Mouse (Mus musculus) small intestine, adult 2 months (tissue): ENCODE data around the gene Perm1. TPM values are rescaled to one million over a fixed set of nuclear protein-coding genes. Genes with fewer than 3 reads are reported as not detected.

Experiments used
- H3K27ac ChIP-seq: fragments of 200-500 bp; 2 replicates; pipeline ENCODE4 v1.5.1; 2012; ENCODE audit warnings: low read depth, low read length, control low read depth, inconsistent platforms; ENCODE audit not compliant: insufficient read depth
- H3K27me3 ChIP-seq: fragments of 200-500 bp; 2 replicates; pipeline ENCODE4 v1.6.1; 2012; ENCODE audit warnings: mild to moderate bottlenecking, moderate library complexity, low read length, inconsistent platforms; ENCODE audit not compliant: control insufficient read depth, insufficient read depth
- H3K36me3 ChIP-seq: fragments of 200-500 bp; 2 replicates; pipeline ENCODE4 v1.6.1; 2012; ENCODE audit warnings: mild to moderate bottlenecking, low read length, control low read depth, inconsistent platforms; ENCODE audit not compliant: control insufficient read depth, insufficient read depth
- H3K4me1 ChIP-seq: fragments of 200-500 bp; 2 replicates; pipeline ENCODE4 v1.6.1; 2012; ENCODE audit warnings: low read length, inconsistent platforms, mixed read lengths; ENCODE audit not compliant: control insufficient read depth, insufficient read depth, insufficient read length
- H3K4me3 ChIP-seq: fragments of 200-500 bp; 2 replicates; pipeline ENCODE4 v1.5.1; 2012; ENCODE audit warnings: low read depth, mild to moderate bottlenecking, control low read depth, inconsistent platforms, low read length, moderate library complexity
- CTCF ChIP-seq: fragments of 200-500 bp; IDR thresholded peaks from 2 replicates; pipeline ENCODE4 v1.5.1; 2012; ENCODE audit warnings: low read depth, mild to moderate bottlenecking, control low read depth, inconsistent platforms, low read length, moderate library complexity, mixed read lengths; ENCODE audit not compliant: insufficient replicate concordance, insufficient read length; ENCODE audit errors: extremely low read depth
- POLR2A ChIP-seq: fragments of 200-500 bp; IDR thresholded peaks from 2 replicates; pipeline ENCODE4 v1.6.1; 2012; ENCODE audit warnings: low read depth, mild to moderate bottlenecking, control low read depth, inconsistent platforms, low read length, moderate library complexity
- WGBS: fragments of 180-500 bp; shearing (Covaris S2); methylation state at CpG from one replicate; pipeline ENCODE4 v1.1.7; 2018; 5-methylcytosine and 5-hydroxymethylcytosine counted together
- polyA plus RNA-seq: library from polyadenylated mRNA; depleted of rRNA; stranded (reverse); fragments of >200 nt; gene quantifications from 2 replicates; pipeline ENCODE4 v1.2.3, GENCODE M21; 2012

The Perm1 gene
- polyA plus RNA-seq, 1 experiment, result 0.09 TPM

GRCm38 (mm10) chr4:156184291-156184954 is 31.2 kb upstream of the Perm1 start:
- H3K4me3 ChIP-seq, result no peak overlapping the region
- peaks cover 11% of the 10 kb centered on the region; the same call in 1 of the 2 replicates for H3K4me1 ChIP-seq
- no peak overlapping the region for H3K27ac ChIP-seq
- TF ChIP-seq POLR2A (no peak), CTCF (no peak)
- peaks cover 6% of the 10 kb centered on the region; the same call in 1 of the 2 replicates for H3K36me3 ChIP-seq
- no peaks in the 10 kb centered on the region for H3K27me3 ChIP-seq
- WGBS, result 89% methylated on average over 7 of the region's 7 CpGs

DNA sequence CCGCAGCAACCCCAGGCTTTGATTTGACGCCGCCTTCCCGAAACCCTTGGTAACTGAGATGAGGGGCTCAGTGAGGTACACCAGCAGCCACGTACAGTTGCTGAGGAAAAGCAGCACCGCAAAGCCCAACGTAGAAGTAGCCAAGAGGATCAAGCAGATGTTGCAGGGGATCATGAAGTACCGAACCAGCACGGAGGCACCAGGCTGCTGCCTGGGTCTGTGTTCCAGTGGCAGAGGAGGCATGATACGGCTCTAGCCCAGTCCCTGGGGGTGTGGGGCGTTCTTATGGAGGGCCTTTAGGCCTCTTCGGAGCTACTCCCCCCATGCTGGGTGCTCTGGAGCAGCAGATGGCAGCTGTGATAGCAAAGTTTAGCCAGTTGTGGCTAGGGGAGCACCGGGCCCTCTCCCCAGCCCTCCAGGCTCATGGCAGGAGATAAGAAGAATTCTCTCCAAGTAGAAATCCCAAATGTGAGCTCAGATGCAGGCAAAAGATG is 30.2 kb upstream of the Perm1 start:
- Histone ChIP-seq H3K36me3 (peaks cover 13% of the 10 kb centered on the region), H3K27ac (no peak overlapping the region), H3K4me1 (peaks cover 18% of the 10 kb centered on the region; the same call in 1 of the 2 replicates), H3K27me3 (no peaks in the 10 kb centered on the region), H3K4me3 (no peak overlapping the region)
- TF ChIP-seq POLR2A (no peak), CTCF (no peak)
- WGBS, result 93% methylated on average over 13 of the region's 13 CpGs

GRCm38 (mm10) chr4:156185950-156186850 is 29.5 kb upstream of the Perm1 start:
- peaks cover 24% of the 10 kb centered on the region; the same call in 1 of the 2 replicates for H3K4me1 ChIP-seq
- H3K36me3 ChIP-seq, result peaks cover 15% of the 10 kb centered on the region
- no peaks in the 10 kb centered on the region for H3K27me3 ChIP-seq
- WGBS, result 72% methylated on average over 31 of the region's 31 CpGs
- no peak for TF ChIP-seq POLR2A
- H3K27ac ChIP-seq, result no peak overlapping the region
- H3K4me3 ChIP-seq, result no peak overlapping the region

- H3K27me3 ChIP-seq, result no peaks in the 10 kb centered on the region
- peaks cover 31% of the 10 kb centered on the region; the same call in 1 of the 2 replicates for H3K4me1 ChIP-seq
- H3K27ac ChIP-seq, result no peak overlapping the region
- peaks cover 13% of the 10 kb centered on the region for H3K36me3 ChIP-seq
- H3K4me3 ChIP-seq, result no peak overlapping the region
- no peak for TF ChIP-seq POLR2A
- TF ChIP-seq CTCF, result no peak
- 90% methylated on average over 5 of the region's 5 CpGs for WGBS
These were observed 27.4 kb upstream of the Perm1 start for GRCm38 (mm10) chr4:156188162-156188810.

DNA sequence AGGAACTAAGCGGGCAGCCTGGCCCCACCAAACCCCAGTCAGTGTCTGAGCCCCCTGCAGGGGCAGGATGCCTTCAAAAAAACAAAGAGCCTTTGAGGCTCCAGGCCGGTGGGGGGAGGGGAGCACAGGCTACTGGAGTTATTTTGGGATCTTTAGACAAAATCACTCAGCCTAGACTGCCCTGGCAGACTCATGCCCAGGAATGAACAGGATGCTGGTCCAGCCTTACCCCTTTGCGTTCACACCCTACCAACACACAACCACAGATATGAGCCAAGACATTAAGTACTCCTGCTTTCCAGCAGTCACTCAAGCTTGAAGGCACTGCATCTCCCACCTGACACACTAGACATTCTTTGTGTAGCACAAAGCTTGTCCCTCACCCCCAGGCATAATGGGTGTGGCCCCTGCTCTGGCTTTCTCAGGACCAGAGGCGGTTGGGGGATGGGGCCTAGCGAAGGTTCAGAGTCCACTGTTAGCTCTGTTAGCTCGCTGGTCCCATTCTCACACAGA is 26.8 kb upstream of the Perm1 start:
- no peak for TF ChIP-seq POLR2A
- TF ChIP-seq CTCF, result no peak
- Histone ChIP-seq H3K4me1 (peaks cover 37% of the 10 kb centered on the region; the same call in 1 of the 2 replicates), H3K27me3 (no peaks in the 10 kb centered on the region), H3K36me3 (peaks cover 13% of the 10 kb centered on the region), H3K4me3 (no peak overlapping the region), H3K27ac (0 out of 2 replicates have a peak overlapping the region, but pooled peaks have one; percentile 8)
- 44% methylated on average over 6 of the region's 6 CpGs for WGBS

GRCm38 (mm10) chr4:156192421-156193199 is 23.1 kb upstream of the Perm1 start:
- TF ChIP-seq POLR2A (peak; percentile 58; the same call in 1 of the 2 replicates), CTCF (no peak)
- H3K27ac ChIP-seq, result peak overlapping the region; percentile 95
- WGBS, result 30% methylated on average over 8 of the region's 8 CpGs
- H3K27me3 ChIP-seq, result no peaks in the 10 kb centered on the region
- H3K4me3 ChIP-seq, result peak overlapping the region; percentile 55
- peaks cover 10% of the 10 kb centered on the region for H3K36me3 ChIP-seq
- H3K4me1 ChIP-seq, result peaks cover 50% of the 10 kb centered on the region; the same call in 1 of the 2 replicates
